Mouse (Mus musculus): ENCODE data around the gene Pfdn5. TPM values are rescaled to one million over a fixed set of nuclear protein-coding genes. Genes with fewer than 3 reads are reported as not detected.
"Not testable (repeated sequence)": the region's sequence is repeated elsewhere in the genome, so short reads cannot be mapped to it uniquely, and the experiment has no call there.

Pfdn5 gene
- polyA plus RNA-seq, 1 experiment from 2014 or later = 460 TPM

DNA sequence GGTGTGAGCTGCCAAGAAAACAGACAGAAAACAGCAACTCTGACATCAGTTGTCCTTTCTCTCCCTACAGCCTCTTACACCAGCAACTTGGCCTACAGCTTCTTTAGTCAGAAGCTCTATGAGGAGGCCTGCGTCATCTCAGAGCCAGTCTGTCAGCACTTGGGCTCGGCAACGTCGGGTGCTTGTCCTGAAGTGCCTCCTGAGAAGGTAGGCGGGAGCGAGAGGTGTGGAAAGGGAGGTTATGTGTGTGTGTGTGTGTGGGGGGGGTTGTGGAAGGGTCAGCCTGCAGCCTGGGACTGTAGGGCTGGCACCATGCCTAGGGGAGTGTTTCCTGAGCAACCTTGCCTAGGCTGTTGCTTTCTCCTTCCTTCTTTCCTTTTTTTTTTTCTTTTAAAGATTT is 23.4 kb upstream of the Pfdn5 start:
- Histone ChIP-seq H3K36me3 (no peaks in the 10 kb centered on the region), H3K9me3 (no peaks in the 10 kb centered on the region), H3K4me2 (no peak overlapping the region), H3K9ac (no peak overlapping the region), H3K27ac (replicated peaks) (no peak overlapping the region), H3K4me3 (no peak overlapping the region), H3K27me3 (no peaks in the 10 kb centered on the region), H3K4me1 (replicated peaks) (no peaks in the 10 kb centered on the region)
- ATAC-seq (ENCODE audit: low FRiP score, low read depth) = no peak
- 95% methylated on average over 6 of the region's 6 CpGs for WGBS

DNA sequence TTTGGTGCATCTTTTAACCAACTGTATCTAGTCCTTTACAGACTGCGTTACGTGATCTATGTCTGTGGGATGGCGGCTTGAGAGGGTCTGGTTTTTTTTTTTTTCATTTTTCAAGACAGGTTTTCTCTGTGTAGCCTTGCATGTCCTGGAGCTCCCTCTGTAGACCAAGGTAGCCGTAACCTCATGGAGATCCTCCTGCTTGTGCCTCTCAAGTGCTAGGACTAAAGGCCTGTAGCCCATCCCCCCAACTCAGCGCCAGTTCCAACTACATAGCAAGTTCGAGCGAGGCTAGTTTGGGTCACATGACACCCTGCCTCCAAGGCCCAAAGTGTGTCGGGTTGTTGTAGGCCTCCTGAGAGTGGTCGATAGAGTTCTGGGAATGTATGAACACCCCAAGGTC is 17.2 kb upstream of the Pfdn5 start:
- WGBS = 93% methylated on average over 9 of the region's 9 CpGs
- H3K9me3 ChIP-seq = no peaks in the 10 kb centered on the region
- ATAC-seq (ENCODE audit: low FRiP score, low read depth) = no peak

DNA sequence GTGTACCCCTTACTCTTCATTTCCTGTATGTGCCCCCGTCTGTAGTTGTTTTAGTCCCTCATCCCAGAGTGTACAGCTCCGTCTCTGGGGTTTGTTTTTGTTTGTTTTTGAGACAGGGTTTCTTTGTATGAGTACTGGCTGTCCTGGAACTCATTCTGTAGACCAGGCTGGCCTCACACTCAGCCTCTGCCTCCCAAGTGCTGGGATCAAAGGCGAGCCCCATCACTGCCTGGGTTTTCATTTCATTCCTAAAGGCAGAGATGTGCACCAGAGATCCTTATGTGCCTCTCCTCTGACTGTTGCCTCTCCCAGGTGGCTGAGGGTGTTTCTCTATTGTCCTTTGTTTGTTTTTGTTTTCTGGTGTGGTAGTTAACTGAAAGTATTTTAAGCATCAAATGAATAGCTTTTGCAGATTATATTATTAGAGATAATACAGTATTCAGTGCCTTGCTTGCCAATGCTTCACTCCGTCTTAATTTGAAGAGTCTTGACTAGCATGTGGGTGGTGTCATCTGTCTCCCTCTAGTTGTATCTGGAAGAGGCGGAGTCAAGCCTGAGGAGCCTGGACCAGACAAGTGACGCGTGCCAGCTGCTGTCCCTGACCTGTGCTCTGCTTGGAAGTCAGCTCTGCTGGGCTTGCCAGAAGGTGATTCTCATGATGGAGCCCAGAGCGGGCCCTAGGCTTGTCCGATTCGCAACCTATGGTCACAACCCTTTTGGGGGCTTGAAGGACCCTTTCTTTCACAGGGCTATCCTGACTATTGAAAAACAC is 15.7 kb upstream of the Pfdn5 start:
- Histone ChIP-seq H3K27ac (replicated peaks) (no peak overlapping the region), H3K4me1 (replicated peaks) (no peaks in the 10 kb centered on the region), H3K27me3 (no peaks in the 10 kb centered on the region), H3K9ac (no peak overlapping the region), H3K36me3 (no peaks in the 10 kb centered on the region), H3K4me2 (no peak overlapping the region), H3K9me3 (no peaks in the 10 kb centered on the region), H3K4me3 (no peak overlapping the region)
- ATAC-seq (ENCODE audit: low FRiP score, low read depth) = no peak
- 87% methylated on average over 10 of the region's 10 CpGs for WGBS

More for the DNA sequence above, 17.2 kb upstream of the Pfdn5 start:
- H3K4me1 ChIP-seq (replicated peaks) = no peaks in the 10 kb centered on the region
- no peaks in the 10 kb centered on the region for H3K27me3 ChIP-seq
- H3K27ac ChIP-seq (replicated peaks) = no peak overlapping the region
- no peak overlapping the region for H3K9ac ChIP-seq
- no peak overlapping the region for H3K4me2 ChIP-seq
- H3K36me3 ChIP-seq = no peaks in the 10 kb centered on the region
- no peak overlapping the region for H3K4me3 ChIP-seq

DNA sequence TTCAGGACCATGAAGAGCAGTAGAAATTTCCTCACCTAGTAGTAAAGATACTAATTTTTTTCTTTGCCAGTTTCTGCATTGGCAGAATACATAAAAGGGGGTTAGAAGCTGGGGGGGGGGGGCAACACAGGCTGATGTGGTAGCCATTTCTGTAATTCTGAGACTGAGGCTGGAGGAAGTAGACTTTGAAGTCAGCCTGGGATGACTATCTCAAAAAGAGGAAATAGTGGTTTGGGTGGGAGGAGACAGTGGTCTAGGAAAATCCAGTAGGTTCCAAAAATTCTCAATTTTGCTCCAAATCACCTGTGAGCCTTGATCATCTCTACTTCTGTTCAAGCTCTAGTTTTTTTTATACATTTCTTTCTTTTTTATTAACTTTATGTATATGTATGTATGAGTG is 14.4 kb upstream of the Pfdn5 start:
- H3K4me2 ChIP-seq = no peak overlapping the region
- ATAC-seq (ENCODE audit: low FRiP score, low read depth) = no peak
- H3K9ac ChIP-seq = no peak overlapping the region
- H3K4me3 ChIP-seq = no peak overlapping the region
- no peaks in the 10 kb centered on the region for H3K9me3 ChIP-seq
- no peaks in the 10 kb centered on the region for H3K36me3 ChIP-seq
- H3K27ac ChIP-seq (replicated peaks) = no peak overlapping the region
- no peaks in the 10 kb centered on the region for H3K4me1 ChIP-seq (replicated peaks)
- H3K27me3 ChIP-seq = no peaks in the 10 kb centered on the region

DNA sequence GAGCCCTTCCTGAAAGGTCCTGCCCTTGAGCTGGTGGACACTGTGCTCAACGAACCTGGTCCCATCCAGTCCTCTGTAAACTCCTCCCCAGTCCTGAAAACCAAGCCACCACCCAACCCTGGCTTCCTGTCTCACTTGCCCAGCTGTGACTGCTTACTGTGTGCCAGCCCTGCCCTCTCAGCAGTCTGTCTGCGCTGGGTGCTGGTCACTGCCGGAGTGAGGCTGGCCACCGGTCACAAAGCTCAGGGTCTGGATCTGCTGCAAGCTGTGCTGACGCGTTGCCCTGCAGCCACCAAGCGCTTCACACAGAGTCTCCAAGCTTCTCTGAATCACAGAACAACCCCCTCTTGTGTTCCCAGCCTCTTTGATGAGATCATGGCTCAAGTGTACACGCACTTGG is 10.6 kb upstream of the Pfdn5 start:
- no peak for ATAC-seq (ENCODE audit: low FRiP score, low read depth)
- Histone ChIP-seq H3K4me2 (no peak overlapping the region), H3K36me3 (no peaks in the 10 kb centered on the region), H3K4me3 (no peak overlapping the region), H3K27ac (replicated peaks) (no peak overlapping the region), H3K9me3 (no peaks in the 10 kb centered on the region), H3K4me1 (replicated peaks) (no peaks in the 10 kb centered on the region), H3K27me3 (no peaks in the 10 kb centered on the region), H3K9ac (no peak overlapping the region)
- WGBS = 94% methylated on average over 8 of the region's 8 CpGs

DNA sequence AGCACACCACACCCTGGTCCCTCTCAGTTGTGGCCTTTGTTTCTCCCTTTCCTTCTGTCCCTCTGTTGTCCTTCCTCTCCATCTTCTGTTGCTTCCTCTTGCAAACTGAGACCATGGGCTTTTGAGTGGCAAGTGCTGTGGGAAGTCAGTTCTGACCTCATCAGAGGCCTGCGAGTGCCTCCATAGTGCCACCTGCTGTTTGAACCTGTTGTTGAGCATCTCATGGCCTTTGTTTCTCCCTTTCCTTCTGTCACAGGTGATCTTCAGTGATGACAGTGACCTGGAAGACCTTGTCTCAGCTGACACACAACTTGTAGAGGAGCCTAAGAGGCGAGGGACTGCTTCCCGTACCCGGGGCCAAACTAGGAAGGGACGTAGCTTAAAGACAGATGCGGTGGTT is 9.7 kb upstream of the Pfdn5 start:
- no peak for ATAC-seq (ENCODE audit: low FRiP score, low read depth)
- Histone ChIP-seq H3K4me2 (no peak overlapping the region), H3K9ac (no peak overlapping the region), H3K4me1 (replicated peaks) (no peaks in the 10 kb centered on the region), H3K27me3 (no peaks in the 10 kb centered on the region), H3K9me3 (no peaks in the 10 kb centered on the region), H3K36me3 (no peaks in the 10 kb centered on the region), H3K27ac (replicated peaks) (no peak overlapping the region), H3K4me3 (no peak overlapping the region)
- WGBS = 89% methylated on average over 6 of the region's 6 CpGs

DNA sequence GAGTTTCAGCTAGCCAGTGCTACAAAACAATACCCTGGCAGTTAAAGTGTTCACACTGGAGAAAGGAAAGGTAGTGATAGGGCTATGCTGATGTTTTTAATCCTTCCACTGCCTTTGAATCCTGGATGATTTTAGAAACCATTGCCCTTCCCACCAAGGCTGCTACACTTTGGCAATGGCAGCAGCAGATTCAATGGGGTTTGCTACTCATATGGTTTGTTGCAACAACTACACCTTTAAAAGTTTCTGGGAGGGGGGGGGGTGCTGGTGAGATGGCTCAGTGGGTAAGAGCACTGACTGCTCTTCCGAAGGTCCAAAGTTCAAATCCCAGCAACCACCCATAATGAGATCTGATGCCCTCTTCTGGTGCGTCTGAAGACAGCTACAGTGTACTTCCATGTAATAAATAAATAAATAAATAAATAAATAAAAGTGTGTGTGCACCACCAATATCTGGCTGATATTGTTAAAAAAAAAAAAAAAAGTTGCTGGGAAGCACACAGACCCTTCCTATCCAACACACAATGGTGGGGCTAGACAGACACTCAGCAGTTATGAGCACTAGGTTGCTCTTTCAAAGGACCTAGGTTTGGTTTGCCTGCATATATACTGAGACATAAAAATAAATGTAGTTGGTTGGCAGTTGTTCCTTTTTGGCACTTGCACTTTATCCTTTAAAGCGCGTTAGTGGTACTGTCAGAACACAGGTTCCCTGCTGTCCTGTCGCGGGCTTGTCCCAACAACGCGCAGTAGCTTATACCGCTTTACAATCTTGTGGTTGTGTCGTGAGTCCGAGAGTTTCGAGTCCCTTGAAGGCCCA is 1.1 kb upstream of the Pfdn5 start:
- ATAC-seq (ENCODE audit: low FRiP score, low read depth) = no peak
- no peaks in the 10 kb centered on the region for H3K9me3 ChIP-seq
- peak overlapping the region; percentile 87 for H3K4me2 ChIP-seq
- H3K4me3 ChIP-seq = no peak overlapping the region
- no peak overlapping the region for H3K27ac ChIP-seq (replicated peaks)
- H3K9ac ChIP-seq = no peak overlapping the region
- H3K4me1 ChIP-seq (replicated peaks) = peaks cover 18% of the 10 kb centered on the region
- H3K27me3 ChIP-seq = no peaks in the 10 kb centered on the region
- WGBS = 77% methylated on average over 12 of the region's 12 CpGs
- H3K36me3 ChIP-seq = peaks cover 20% of the 10 kb centered on the region

DNA sequence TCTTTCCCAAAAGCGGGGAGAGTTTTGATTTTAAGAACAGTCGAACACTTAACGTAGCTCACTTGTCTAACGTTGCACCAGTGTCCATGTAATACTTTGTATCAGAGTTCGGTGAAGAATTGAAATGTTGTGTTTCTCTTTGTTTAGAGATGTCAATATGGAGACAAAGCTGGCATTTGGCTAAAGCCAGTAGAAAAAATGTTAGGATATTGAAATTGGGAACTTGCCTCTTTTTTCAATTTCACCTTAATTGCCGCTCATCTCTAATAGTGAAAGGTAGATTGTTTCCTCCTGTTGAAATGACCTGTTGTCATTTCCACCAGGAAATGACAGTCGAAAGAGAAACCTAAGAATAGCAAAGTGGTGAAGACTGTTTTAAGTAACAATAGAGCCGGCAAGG is 976 bp downstream of the Pfdn5 start:
- H3K36me3 ChIP-seq = peaks cover 25% of the 10 kb centered on the region
- no peaks in the 10 kb centered on the region for H3K9me3 ChIP-seq
- peak overlapping the region; percentile 87 for H3K4me2 ChIP-seq
- 73% methylated on average over 8 of the region's 8 CpGs for WGBS
- H3K9ac ChIP-seq = peak overlapping the region; percentile 86
- no peak for ATAC-seq (ENCODE audit: low FRiP score, low read depth)
- H3K4me1 ChIP-seq (replicated peaks) = peaks cover 22% of the 10 kb centered on the region
- peak overlapping the region; percentile 85 for H3K27ac ChIP-seq (replicated peaks)
- peak overlapping the region; percentile 96 for H3K4me3 ChIP-seq
- no peaks in the 10 kb centered on the region for H3K27me3 ChIP-seq

DNA sequence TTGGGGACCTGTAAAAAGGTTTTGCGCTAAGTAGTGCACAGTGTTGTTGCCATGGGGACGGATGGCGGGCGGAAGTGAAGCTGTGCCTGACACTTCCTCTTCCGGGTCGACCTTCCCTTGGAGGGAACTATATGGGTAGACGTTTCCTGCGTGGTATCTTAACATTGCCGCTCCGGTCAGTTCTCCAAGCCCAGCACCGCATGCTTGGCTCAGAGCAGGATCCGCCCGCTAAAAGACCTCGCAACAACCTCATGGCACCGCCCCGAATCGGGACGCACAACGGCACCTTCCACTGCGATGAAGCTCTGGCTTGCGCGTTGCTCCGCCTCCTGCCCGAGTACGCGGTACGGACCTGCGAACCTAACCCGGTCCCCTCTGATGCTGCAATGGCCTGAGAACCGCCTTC is 5.7 kb downstream of the Pfdn5 start, which contains the start of gene Myg1:
TSS of gene Myg1 (plus strand) at position 100 of the 406 bp plus-strand sequence.
- ATAC-seq (ENCODE audit: low FRiP score, low read depth) = peak; percentile 95
- peak within 1 kb of the TSS; percentile 73 for H3K27ac ChIP-seq (replicated peaks)
- no peaks in the 10 kb centered on the region for H3K9me3 ChIP-seq
- peak within 1 kb of the TSS; percentile 66 for H3K4me3 ChIP-seq
- no peaks in the 10 kb centered on the region for H3K27me3 ChIP-seq
- peak within 1 kb of the TSS; percentile 59 for H3K9ac ChIP-seq
- H3K4me1 ChIP-seq (replicated peaks) = peaks cover 32% of the 10 kb centered on the region
- under 1% methylated on average over 30 of the region's 30 CpGs for WGBS
- peak within 1 kb of the TSS; percentile 70 for H3K4me2 ChIP-seq
- peaks cover 49% of the 10 kb centered on the region for H3K36me3 ChIP-seq

DNA sequence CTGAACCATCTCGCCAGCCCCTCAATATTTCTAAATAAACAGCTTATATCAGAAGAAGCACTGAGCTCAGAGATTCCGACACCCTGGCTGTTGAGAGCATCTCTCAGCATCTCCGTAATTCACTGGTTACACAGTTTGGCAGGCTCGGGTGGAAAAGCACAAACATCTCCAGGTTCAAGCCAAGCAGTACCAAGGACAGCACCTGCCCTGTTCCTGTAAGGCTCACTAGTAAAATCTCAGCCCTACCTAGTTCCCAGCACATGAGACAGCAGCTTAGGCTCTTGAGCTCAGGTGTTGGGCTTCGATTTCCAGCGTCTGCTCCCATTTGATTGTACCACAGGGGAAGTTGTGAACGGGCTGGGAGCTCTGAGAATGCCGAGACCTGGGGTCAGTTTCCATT is 9.3 kb downstream of the Pfdn5 start:
- Histone ChIP-seq H3K4me3 (no peak overlapping the region), H3K4me2 (no peak overlapping the region), H3K4me1 (replicated peaks) (peaks cover 20% of the 10 kb centered on the region), H3K9me3 (no peaks in the 10 kb centered on the region), H3K27me3 (no peaks in the 10 kb centered on the region), H3K9ac (no peak overlapping the region), H3K27ac (replicated peaks) (no peak overlapping the region), H3K36me3 (peaks cover 57% of the 10 kb centered on the region)
- no peak for ATAC-seq (ENCODE audit: low FRiP score, low read depth)
- 91% methylated on average over 8 of the region's 8 CpGs for WGBS

DNA sequence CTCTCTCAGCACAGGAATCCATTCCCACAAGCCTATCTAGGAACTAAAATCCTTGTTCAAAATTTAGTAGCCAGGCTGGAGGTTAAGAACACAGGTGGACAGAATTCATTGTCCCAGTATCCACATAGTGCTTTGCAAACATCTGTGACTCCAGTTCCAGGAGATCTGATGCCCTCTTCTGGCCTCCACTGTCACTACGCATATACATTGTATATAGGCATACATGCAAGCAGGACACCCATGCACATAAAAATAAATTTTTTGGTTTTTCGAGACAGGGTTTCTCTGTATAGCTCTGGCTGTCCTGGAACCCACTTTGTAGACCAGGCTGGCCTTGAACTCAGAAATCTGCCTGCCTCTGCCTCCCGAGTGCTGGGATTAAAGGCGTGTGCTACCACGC is 10.0 kb downstream of the Pfdn5 start:
- Histone ChIP-seq H3K4me1 (replicated peaks) (peaks cover 20% of the 10 kb centered on the region), H3K36me3 (peaks cover 55% of the 10 kb centered on the region)
- not testable (repeated sequence) for H3K4me3 ChIP-seq; ATAC-seq (ENCODE audit: low FRiP score, low read depth); H3K27me3 ChIP-seq; H3K4me2 ChIP-seq; H3K9me3 ChIP-seq; H3K27ac ChIP-seq (replicated peaks); H3K9ac ChIP-seq
- WGBS = 95% methylated on average over 5 of the region's 5 CpGs

DNA sequence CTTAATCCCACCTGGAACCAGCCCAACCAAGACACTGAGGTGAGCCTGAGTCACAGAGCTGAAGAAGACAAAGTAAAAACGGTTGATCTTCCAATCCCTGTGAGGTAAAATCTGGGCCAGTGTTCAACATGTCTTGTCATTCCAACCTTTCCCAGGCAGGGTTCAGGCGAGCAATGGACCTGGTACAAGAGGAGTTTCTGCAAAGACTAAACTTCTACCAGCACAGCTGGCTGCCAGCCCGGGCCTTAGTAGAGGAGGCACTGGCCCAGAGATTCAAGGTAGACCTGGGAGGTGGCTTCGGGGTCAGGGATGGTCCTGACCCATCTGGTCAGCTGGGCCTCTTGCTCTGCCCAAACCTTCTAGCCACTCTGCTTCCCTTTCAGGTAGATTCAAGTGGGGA is 11.0 kb downstream of the Pfdn5 start:
- H3K27ac ChIP-seq (replicated peaks) = no peak overlapping the region
- no peak overlapping the region for H3K4me3 ChIP-seq
- peaks cover 55% of the 10 kb centered on the region for H3K36me3 ChIP-seq
- no peak for ATAC-seq (ENCODE audit: low FRiP score, low read depth)
- no peak overlapping the region for H3K4me2 ChIP-seq
- no peak overlapping the region for H3K9ac ChIP-seq
- H3K4me1 ChIP-seq (replicated peaks) = peaks cover 16% of the 10 kb centered on the region
- WGBS = 91% methylated on average over 4 of the region's 4 CpGs
- H3K27me3 ChIP-seq = no peaks in the 10 kb centered on the region
- H3K9me3 ChIP-seq = no peaks in the 10 kb centered on the region

Data from hindbrain, embryonic 15.5 days (tissue).